Mouse (Mus musculus): ENCODE measurements around the gene Vmn1r25. TPM values are rescaled to one million over a fixed set of nuclear protein-coding genes. Genes with fewer than 3 reads are reported as not detected.
"Not testable (repeated sequence)": the region's sequence is repeated elsewhere in the genome, so short reads cannot be mapped to it uniquely, and the experiment has no call there.

Vmn1r25 gene
- not detected in 2 replicates for polyA plus RNA-seq (2014; fragmentation: Nextera tagmentation; extraction: Ambion mirVana)

DNA sequence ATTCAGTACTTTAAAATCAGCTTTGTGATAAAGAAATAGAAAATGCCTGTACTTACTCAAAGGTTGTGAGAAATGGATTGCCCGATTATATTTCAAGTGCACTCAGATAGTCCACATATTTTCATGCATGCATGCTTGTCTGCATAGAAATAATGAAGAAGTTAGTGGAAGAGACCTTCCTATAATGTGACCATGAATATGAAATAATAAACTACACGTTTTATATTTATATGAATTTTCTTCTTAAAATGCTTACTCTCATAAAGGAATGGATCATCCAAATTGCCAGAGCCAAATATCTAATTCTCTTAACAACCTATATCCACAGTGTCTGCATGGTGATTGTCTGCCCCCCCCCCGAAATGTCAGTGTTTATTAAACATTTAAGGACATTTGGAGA lies at the start of gene Vmn1r25:
Vmn1r25 (minus strand) TSS at position 101 of the 400 bp plus-strand sequence.
- Histone ChIP-seq H3K36me3 (ENCODE audit: control insufficient read depth, insufficient read depth, low read length) (no peaks in the 10 kb centered on the region), H3K27me3 (ENCODE audit: control insufficient read depth, insufficient read depth, low read length) (no peaks in the 10 kb centered on the region), H3K4me2 (replicated peaks; ENCODE audit: low read depth, low read length) (no peak within 1 kb of the TSS), H3K27ac (ENCODE audit: low read length) (no peak within 1 kb of the TSS), H3K9ac (replicated peaks; ENCODE audit: low read depth, low read length) (no peak within 1 kb of the TSS), H3K4me1 (ENCODE audit: control insufficient read depth, insufficient read depth, low read length) (no peaks in the 10 kb centered on the region), H3K9me3 (ENCODE audit: control insufficient read depth, low read depth, low read length) (no peaks in the 10 kb centered on the region), H3K4me3 (ENCODE audit: low read depth, low read length) (no peak within 1 kb of the TSS)
- 61% methylated on average over 3 of the region's 3 CpGs for WGBS
- no peak for ATAC-seq (ENCODE audit: insufficient number of reproducible peaks, insufficient read depth, low FRiP score, low read depth)

GRCm38 (mm10) chr6:58017478-58017877 lies 36.9 kb upstream of the Vmn1r25 start:
- not testable (repeated sequence) for H3K4me2 ChIP-seq (replicated peaks; ENCODE audit: low read depth, low read length); H3K27ac ChIP-seq (ENCODE audit: low read length); H3K36me3 ChIP-seq (ENCODE audit: control insufficient read depth, insufficient read depth, low read length); H3K9ac ChIP-seq (replicated peaks; ENCODE audit: low read depth, low read length); H3K9me3 ChIP-seq (ENCODE audit: control insufficient read depth, low read depth, low read length); H3K4me3 ChIP-seq (ENCODE audit: low read depth, low read length); H3K27me3 ChIP-seq (ENCODE audit: control insufficient read depth, insufficient read depth, low read length); ATAC-seq (ENCODE audit: insufficient number of reproducible peaks, insufficient read depth, low FRiP score, low read depth); H3K4me1 ChIP-seq (ENCODE audit: control insufficient read depth, insufficient read depth, low read length)
- WGBS, result 92% methylated on average over 21 of the region's 21 CpGs

- ATAC-seq (ENCODE audit: insufficient number of reproducible peaks, insufficient read depth, low FRiP score, low read depth), result no peak
- 85% methylated on average over 1 of the region's 1 CpGs for WGBS
Measured at GRCm38 (mm10) chr6:58015059-58015458, 34.4 kb upstream of the Vmn1r25 start, which contains the start of gene Vmn1r26. TSS of gene Vmn1r26 (minus strand) at chr6:58015159.

GRCm38 (mm10) chr6:57961403-57961802 lies 19.2 kb downstream of the Vmn1r25 start, which contains the start of gene Vmn1r24:
TSS of gene Vmn1r24 (minus strand) at chr6:57961503.
- not testable (repeated sequence) for H3K4me3 ChIP-seq (ENCODE audit: low read depth, low read length); H3K4me1 ChIP-seq (ENCODE audit: control insufficient read depth, insufficient read depth, low read length); ATAC-seq (ENCODE audit: insufficient number of reproducible peaks, insufficient read depth, low FRiP score, low read depth); H3K9me3 ChIP-seq (ENCODE audit: control insufficient read depth, low read depth, low read length); H3K4me2 ChIP-seq (replicated peaks; ENCODE audit: low read depth, low read length); H3K9ac ChIP-seq (replicated peaks; ENCODE audit: low read depth, low read length); H3K36me3 ChIP-seq (ENCODE audit: control insufficient read depth, insufficient read depth, low read length); H3K27ac ChIP-seq (ENCODE audit: low read length); H3K27me3 ChIP-seq (ENCODE audit: control insufficient read depth, insufficient read depth, low read length)
- WGBS, result 77% methylated on average over 1 of the region's 1 CpGs

More at GRCm38 (mm10) chr6:58015059-58015458, 34.4 kb upstream of the Vmn1r25 start, which contains the start of gene Vmn1r26:
- no peaks in the 10 kb centered on the region for H3K36me3 ChIP-seq (ENCODE audit: control insufficient read depth, insufficient read depth, low read length)
- no peak within 1 kb of the TSS for H3K4me3 ChIP-seq (ENCODE audit: low read depth, low read length)
- no peaks in the 10 kb centered on the region for H3K4me1 ChIP-seq (ENCODE audit: control insufficient read depth, insufficient read depth, low read length)
- no peak within 1 kb of the TSS for H3K4me2 ChIP-seq (replicated peaks; ENCODE audit: low read depth, low read length)
- no peak within 1 kb of the TSS for H3K27ac ChIP-seq (ENCODE audit: low read length)
- H3K9me3 ChIP-seq (ENCODE audit: control insufficient read depth, low read depth, low read length), result no peaks in the 10 kb centered on the region
- no peak within 1 kb of the TSS for H3K9ac ChIP-seq (replicated peaks; ENCODE audit: low read depth, low read length)
- no peaks in the 10 kb centered on the region for H3K27me3 ChIP-seq (ENCODE audit: control insufficient read depth, insufficient read depth, low read length)

Other genes with a start within 250 kb of the Vmn1r25 start
- gene Vopp1, start 155.7 kb downstream of the Vmn1r25 start, polyA plus RNA-seq (2014; fragmentation: Nextera tagmentation; extraction: Ambion mirVana), result 24.4 and 26.7 TPM in 2 replicates
- gene Vmn1r21, start 130.5 kb downstream of the Vmn1r25 start, polyA plus RNA-seq (2014; fragmentation: Nextera tagmentation; extraction: Ambion mirVana), result 0.14 TPM in 1 of 2 replicates, not detected in the other
- gene Vmn1r22, start 72.8 kb downstream of the Vmn1r25 start, polyA plus RNA-seq (2014; fragmentation: Nextera tagmentation; extraction: Ambion mirVana), result not detected in 2 replicates
- gene Vmn1r23, start 54.0 kb downstream of the Vmn1r25 start, polyA plus RNA-seq (2014; fragmentation: Nextera tagmentation; extraction: Ambion mirVana), result not detected in 2 replicates
- not detected in 2 replicates for gene Vmn1r24, start 19.3 kb downstream of the Vmn1r25 start, polyA plus RNA-seq (2014; fragmentation: Nextera tagmentation; extraction: Ambion mirVana)
- gene Vmn1r26, start 34.3 kb upstream of the Vmn1r25 start, polyA plus RNA-seq (2014; fragmentation: Nextera tagmentation; extraction: Ambion mirVana), result not detected in 2 replicates
- not detected in 2 replicates for gene Vmn1r27, start 238.0 kb upstream of the Vmn1r25 start, polyA plus RNA-seq (2014; fragmentation: Nextera tagmentation; extraction: Ambion mirVana)

Data from stomach, embryonic 14.5 days (tissue).